Mouse (Mus musculus) inflammation-experienced regulatory T-cells, adult 6 months (primary cell): Measurements from ENCODE around the gene Guca2a. TPM values are rescaled to one million over a fixed set of nuclear protein-coding genes. Genes with fewer than 3 reads are reported as not detected.

ENCODE experiments used
- ATAC-seq: one replicate; pipeline ENCODE4 v1.8.0; 2017
- polyA plus RNA-seq, 3 experiments: library from polyadenylated mRNA; unstranded; fragments of 100-300 nt; shearing (Covaris generic); gene quantifications; one replicate each; pipeline ENCODE4 v1.2.1; 2017

Guca2a gene
- polyA plus RNA-seq, 3 experiments from 2014 or later, result not detected

GRCm38 (mm10) chr4:119642666-119643065 is 5.2 kb downstream of the Guca2a start:
- ATAC-seq, result no peak

GRCm38 (mm10) chr4:119657011-119657410 is 19.5 kb downstream of the Guca2a start:
- no peak for ATAC-seq

GRCm38 (mm10) chr4:119658246-119658645 is 20.7 kb downstream of the Guca2a start:
- ATAC-seq, result no peak

- ATAC-seq, result no peak
These were observed 21.2 kb downstream of the Guca2a start, which contains the start of gene Guca2b for GRCm38 (mm10) chr4:119658731-119659130. Guca2b (minus strand) TSS chr4:119658954.

GRCm38 (mm10) chr4:119660007-119660406 is 22.5 kb downstream of the Guca2a start:
- ATAC-seq, result no peak

GRCm38 (mm10) chr4:119662151-119662550 is 24.6 kb downstream of the Guca2a start:
- ATAC-seq, result no peak

- ATAC-seq, result no peak
These were observed 25.5 kb downstream of the Guca2a start for GRCm38 (mm10) chr4:119662976-119663375.

GRCm38 (mm10) chr4:119663409-119664095 is 26.0 kb downstream of the Guca2a start:
- ATAC-seq, result no peak

- ATAC-seq, result no peak
These were observed 27.7 kb downstream of the Guca2a start for GRCm38 (mm10) chr4:119665166-119665565.

- no peak for ATAC-seq
These were observed 28.6 kb downstream of the Guca2a start for GRCm38 (mm10) chr4:119666116-119666515.

GRCm38 (mm10) chr4:119667454-119667853 is 29.9 kb downstream of the Guca2a start:
- ATAC-seq, result peak; percentile 32

- no peak for ATAC-seq
These were observed 30.7 kb downstream of the Guca2a start for GRCm38 (mm10) chr4:119668185-119668584.

GRCm38 (mm10) chr4:119668596-119668995 is 31.1 kb downstream of the Guca2a start:
- ATAC-seq, result no peak

- ATAC-seq, result no peak
These were observed 32.1 kb downstream of the Guca2a start for GRCm38 (mm10) chr4:119669356-119670209.

- ATAC-seq, result no peak
These were observed 32.7 kb downstream of the Guca2a start for GRCm38 (mm10) chr4:119670210-119670555.

- no peak for ATAC-seq
These were observed 33.2 kb downstream of the Guca2a start for GRCm38 (mm10) chr4:119670736-119671135.

- no peak for ATAC-seq
These were observed 33.7 kb downstream of the Guca2a start for GRCm38 (mm10) chr4:119671164-119671563.

- no peak for ATAC-seq
These were observed 35.2 kb downstream of the Guca2a start for GRCm38 (mm10) chr4:119672685-119673084.

- ATAC-seq, result no peak
These were observed 45.1 kb downstream of the Guca2a start for GRCm38 (mm10) chr4:119682596-119682995.

- ATAC-seq, result no peak
These were observed 48.2 kb downstream of the Guca2a start for GRCm38 (mm10) chr4:119685746-119686145.
